Mouse (Mus musculus) lung, postnatal 0 days (tissue): Measurements from ENCODE around the gene Nadk2. TPM values are rescaled to one million over a fixed set of nuclear protein-coding genes. Genes with fewer than 3 reads are reported as not detected.
A peak's percentile ranks its signal among the peaks of the same experiment; 100 is the strongest.

Experiments used
- ATAC-seq: fragments of 200-750 bp; cut with Nextera tagmentation; 2 replicates; pipeline ENCODE4 v1.8.0; 2017; ENCODE audit warnings: moderate library complexity
- DNase-seq: peaks from one replicate; pipeline ENCODE4 v3.0.0-alpha.2; 2016; ENCODE audit warnings: low spot score
- H3K27ac ChIP-seq: fragments of 300-500 bp; sonication (generic); 2 replicates; pipeline ENCODE4 v1.5.1; 2014; ENCODE audit warnings: antibody characterized with exemption, mild to moderate bottlenecking, low read length, mixed read lengths
- H3K27me3 ChIP-seq: fragments of 300-500 bp; sonication (generic); replicated peaks from 2 replicates; pipeline ENCODE4 v1.6.1; 2014; ENCODE audit warnings: low read length, mixed read lengths; ENCODE audit not compliant: insufficient read depth
- H3K36me3 ChIP-seq: fragments of 300-500 bp; sonication (generic); 2 replicates; pipeline ENCODE4 v1.6.1; 2014; ENCODE audit warnings: low read length, mixed read lengths; ENCODE audit not compliant: insufficient read depth
- H3K4me1 ChIP-seq: fragments of 300-500 bp; sonication (generic); 2 replicates; pipeline ENCODE4 v1.6.1; 2014; ENCODE audit warnings: antibody characterized with exemption, low read depth, low read length, mixed read lengths; ENCODE audit not compliant: insufficient read depth
- H3K4me2 ChIP-seq: fragments of 300-500 bp; sonication (generic); replicated peaks from 2 replicates; pipeline ENCODE4 v1.6.1; 2014; ENCODE audit warnings: low read depth, mild to moderate bottlenecking, low read length, moderate library complexity, mixed read lengths
- H3K4me3 ChIP-seq: fragments of 300-500 bp; sonication (generic); 2 replicates; pipeline ENCODE4 v1.5.1; 2014; ENCODE audit warnings: low read depth, low read length
- H3K9ac ChIP-seq: fragments of 300-500 bp; sonication (generic); replicated peaks from 2 replicates; pipeline ENCODE4 v1.6.1; 2014; ENCODE audit warnings: low read depth, mild to moderate bottlenecking
- H3K9me3 ChIP-seq: fragments of 300-500 bp; sonication (generic); 2 replicates; pipeline ENCODE4 v1.6.1; 2016; ENCODE audit warnings: low read length, mixed read lengths
- CTCF ChIP-seq: IDR thresholded peaks from 2 replicates; pipeline ENCODE4 v1.5.1; 2016; ENCODE audit warnings: antibody characterized with exemption, mild to moderate bottlenecking
- EP300 ChIP-seq: IDR thresholded peaks from 2 replicates; pipeline ENCODE4 v1.6.1; 2016; ENCODE audit warnings: antibody characterized with exemption, mild to moderate bottlenecking, control low read depth
- WGBS: fragments of 180-500 bp; shearing (Covaris S2); extraction: QIAGEN DNeasy Blood & Tissue Kit; methylation state at CpG from one replicate; pipeline ENCODE4 v1.1.7; 2014; 5-methylcytosine and 5-hydroxymethylcytosine counted together
- polyA plus RNA-seq: library from polyadenylated mRNA; unstranded; fragments of >200 nt; fragmentation: Nextera tagmentation; extraction: Ambion mirVana; gene quantifications from 2 replicates; pipeline ENCODE4 v1.2.1, GENCODE M21; 2015

The Nadk2 gene
- polyA plus RNA-seq, 1 experiment from 2014 or later = 20.0 TPM

- no peaks in the 10 kb centered on the region for H3K9me3 ChIP-seq
- no peak for ATAC-seq
- H3K36me3 ChIP-seq = no peaks in the 10 kb centered on the region
- TF ChIP-seq CTCF = no peak
- no peak for TF ChIP-seq EP300
- no peak overlapping the region for H3K9ac ChIP-seq
- H3K4me2 ChIP-seq = no peak overlapping the region
- no peaks in the 10 kb centered on the region for H3K27me3 ChIP-seq
- DNase-seq = no peak
- H3K27ac ChIP-seq = no peak overlapping the region
- no peaks in the 10 kb centered on the region for H3K4me1 ChIP-seq
- 74% methylated on average over 11 of the region's 11 CpGs for WGBS
- H3K4me3 ChIP-seq = no peak overlapping the region
Observed at GRCm38 (mm10) chr15:9086813-9087212, 15.8 kb downstream of the Nadk2 start.

DNA sequence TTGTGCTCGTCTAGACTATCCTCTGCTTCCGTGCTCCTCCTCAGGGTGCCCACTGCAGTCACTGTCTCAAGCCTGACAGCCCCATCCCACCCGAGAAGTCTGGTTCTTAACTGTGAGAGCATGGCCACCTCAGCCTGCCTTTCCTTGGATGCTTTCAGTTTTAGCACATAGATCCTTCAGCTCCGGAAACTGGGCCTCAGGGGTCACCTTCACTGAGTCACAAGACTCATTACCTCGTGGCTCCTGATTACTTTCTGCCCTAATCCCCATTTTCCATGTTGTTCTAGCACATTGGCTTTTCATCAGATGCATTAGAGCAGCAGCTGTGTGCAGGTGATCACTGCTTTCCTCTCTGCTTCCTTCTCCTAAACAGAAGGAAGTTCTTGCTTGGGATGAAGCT lies 16.4 kb downstream of the Nadk2 start:
- Histone ChIP-seq H3K4me2 (no peak overlapping the region), H3K9me3 (no peaks in the 10 kb centered on the region), H3K9ac (no peak overlapping the region), H3K36me3 (no peaks in the 10 kb centered on the region), H3K4me3 (no peak overlapping the region), H3K27me3 (no peaks in the 10 kb centered on the region), H3K27ac (no peak overlapping the region), H3K4me1 (no peaks in the 10 kb centered on the region)
- TF ChIP-seq CTCF (no peak), EP300 (no peak)
- DNase-seq (no peak), ATAC-seq (no peak)
- 75% methylated on average over 5 of the region's 5 CpGs for WGBS

DNA sequence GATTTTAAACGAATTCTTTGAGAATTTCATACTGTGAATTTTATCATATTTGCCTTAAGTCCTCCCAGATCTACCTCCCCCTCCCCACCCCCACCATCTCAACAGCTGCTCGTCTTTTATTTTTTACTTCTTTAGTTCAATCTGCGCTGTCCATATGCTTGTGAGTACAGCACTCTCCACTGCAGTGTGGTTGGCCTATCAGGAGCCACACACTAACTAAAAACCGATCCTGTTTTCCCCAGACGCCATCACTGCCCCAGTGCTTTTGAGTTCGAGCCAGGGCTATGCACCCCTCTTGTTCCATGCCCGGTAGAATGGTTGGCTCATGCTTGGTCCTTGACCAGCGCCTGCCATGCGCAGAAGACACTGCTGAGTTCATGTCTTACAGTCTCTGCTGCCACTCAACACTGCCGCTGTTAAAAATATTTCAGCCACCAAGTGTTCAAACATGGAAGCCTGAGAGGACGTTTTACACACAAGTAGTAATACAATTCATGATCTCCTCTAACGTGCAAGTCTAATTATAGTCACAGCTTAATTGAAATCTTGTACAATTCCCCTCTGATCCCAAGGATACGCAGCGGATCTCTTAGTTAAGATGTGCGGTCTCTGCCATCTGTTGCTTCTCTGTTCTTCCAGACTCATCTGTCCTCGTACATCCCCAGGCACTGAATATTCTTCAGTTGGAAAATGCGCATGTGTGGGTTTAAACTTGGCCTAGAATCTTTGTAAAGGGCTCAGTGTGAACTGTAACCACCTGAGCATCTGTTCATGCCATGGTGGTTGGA lies 17.0 kb downstream of the Nadk2 start:
- WGBS = 79% methylated on average over 17 of the region's 17 CpGs
- H3K36me3 ChIP-seq = no peaks in the 10 kb centered on the region

GRCm38 (mm10) chr15:9088683-9089072 lies 17.6 kb downstream of the Nadk2 start:
- no peaks in the 10 kb centered on the region for H3K36me3 ChIP-seq
- no peak overlapping the region for H3K4me2 ChIP-seq
- ATAC-seq (no peak), DNase-seq (no peak)
- no peak overlapping the region for H3K4me3 ChIP-seq
- H3K27me3 ChIP-seq = no peaks in the 10 kb centered on the region
- no peaks in the 10 kb centered on the region for H3K9me3 ChIP-seq
- H3K27ac ChIP-seq = no peak overlapping the region
- no peak for TF ChIP-seq EP300
- TF ChIP-seq CTCF = no peak
- WGBS = 46% methylated on average over 8 of the region's 8 CpGs
- H3K4me1 ChIP-seq = 0 out of 2 replicates have a peak, but pooled peaks cover under 1% of the 10 kb centered on the region
- H3K9ac ChIP-seq = no peak overlapping the region

More for the DNA sequence above, 17.0 kb downstream of the Nadk2 start:
- H3K4me2 ChIP-seq = no peak overlapping the region
- H3K4me3 ChIP-seq = no peak overlapping the region
- no peak overlapping the region for H3K27ac ChIP-seq
- ATAC-seq = no peak
- TF ChIP-seq CTCF (no peak), EP300 (no peak)
- DNase-seq = no peak
- H3K9me3 ChIP-seq = no peaks in the 10 kb centered on the region
- H3K4me1 ChIP-seq = no peaks in the 10 kb centered on the region
- H3K9ac ChIP-seq = no peak overlapping the region
- H3K27me3 ChIP-seq = no peaks in the 10 kb centered on the region

GRCm38 (mm10) chr15:9089136-9089720 lies 18.2 kb downstream of the Nadk2 start:
- no peaks in the 10 kb centered on the region for H3K27me3 ChIP-seq
- no peak for DNase-seq
- H3K9ac ChIP-seq = no peak overlapping the region
- no peak for TF ChIP-seq CTCF
- no peak for TF ChIP-seq EP300
- H3K9me3 ChIP-seq = no peaks in the 10 kb centered on the region
- H3K27ac ChIP-seq = no peak overlapping the region
- H3K4me2 ChIP-seq = no peak overlapping the region
- H3K4me3 ChIP-seq = no peak overlapping the region
- ATAC-seq = no peak
- 9% methylated on average over 2 of the region's 2 CpGs for WGBS
- 0 out of 2 replicates have a peak, but pooled peaks cover 6% of the 10 kb centered on the region for H3K4me1 ChIP-seq
- H3K36me3 ChIP-seq = no peaks in the 10 kb centered on the region

DNA sequence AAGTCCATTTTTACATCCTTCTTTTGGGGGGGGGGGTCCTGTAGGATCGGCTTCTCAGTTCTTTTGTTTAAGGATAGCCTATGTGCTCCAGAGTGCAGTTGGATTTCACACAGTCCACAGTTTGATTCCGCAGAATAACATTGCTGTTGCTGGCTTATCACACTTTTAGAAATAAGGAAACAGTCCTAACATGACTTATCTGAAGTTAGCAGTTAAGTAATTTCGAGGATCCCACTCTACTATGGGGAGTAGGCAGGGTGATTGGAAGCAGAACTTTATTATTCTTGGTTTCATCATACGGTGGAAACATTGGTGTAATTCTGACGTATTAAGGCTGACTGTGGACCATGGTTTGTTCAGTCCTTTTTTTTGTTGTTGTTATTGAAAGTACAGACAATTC lies 19.6 kb downstream of the Nadk2 start:
- Histone ChIP-seq H3K36me3 (no peaks in the 10 kb centered on the region), H3K9me3 (no peaks in the 10 kb centered on the region), H3K27ac (peak overlapping the region; percentile 35; the same call in 1 of the 2 replicates), H3K4me1 (0 out of 2 replicates have a peak, but pooled peaks cover 7% of the 10 kb centered on the region), H3K4me2 (no peak overlapping the region), H3K27me3 (no peaks in the 10 kb centered on the region), H3K4me3 (no peak overlapping the region), H3K9ac (no peak overlapping the region)
- ATAC-seq (no peak), DNase-seq (no peak)
- 69% methylated on average over 5 of the region's 5 CpGs for WGBS
- TF ChIP-seq EP300 = no peak
